Mouse (Mus musculus) small intestine, adult 2 months (tissue): ENCODE measurements around the gene Myl4. TPM values are rescaled to one million over a fixed set of nuclear protein-coding genes. Genes with fewer than 3 reads are reported as not detected.

Source experiments
- H3K27ac ChIP-seq: fragments of 200-500 bp; 2 replicates; pipeline ENCODE4 v1.5.1; 2012; ENCODE audit warnings: low read depth, low read length, control low read depth, inconsistent platforms; ENCODE audit not compliant: insufficient read depth
- H3K27me3 ChIP-seq: fragments of 200-500 bp; 2 replicates; pipeline ENCODE4 v1.6.1; 2012; ENCODE audit warnings: mild to moderate bottlenecking, moderate library complexity, low read length, inconsistent platforms; ENCODE audit not compliant: control insufficient read depth, insufficient read depth
- H3K36me3 ChIP-seq: fragments of 200-500 bp; 2 replicates; pipeline ENCODE4 v1.6.1; 2012; ENCODE audit warnings: mild to moderate bottlenecking, low read length, control low read depth, inconsistent platforms; ENCODE audit not compliant: control insufficient read depth, insufficient read depth
- H3K4me1 ChIP-seq: fragments of 200-500 bp; 2 replicates; pipeline ENCODE4 v1.6.1; 2012; ENCODE audit warnings: low read length, inconsistent platforms, mixed read lengths; ENCODE audit not compliant: control insufficient read depth, insufficient read depth, insufficient read length
- H3K4me3 ChIP-seq: fragments of 200-500 bp; 2 replicates; pipeline ENCODE4 v1.5.1; 2012; ENCODE audit warnings: low read depth, mild to moderate bottlenecking, control low read depth, inconsistent platforms, low read length, moderate library complexity
- CTCF ChIP-seq: fragments of 200-500 bp; IDR thresholded peaks from 2 replicates; pipeline ENCODE4 v1.5.1; 2012; ENCODE audit warnings: low read depth, mild to moderate bottlenecking, control low read depth, inconsistent platforms, low read length, moderate library complexity, mixed read lengths; ENCODE audit not compliant: insufficient replicate concordance, insufficient read length; ENCODE audit errors: extremely low read depth
- POLR2A ChIP-seq: fragments of 200-500 bp; IDR thresholded peaks from 2 replicates; pipeline ENCODE4 v1.6.1; 2012; ENCODE audit warnings: low read depth, mild to moderate bottlenecking, control low read depth, inconsistent platforms, low read length, moderate library complexity
- WGBS: fragments of 180-500 bp; shearing (Covaris S2); methylation state at CpG from one replicate; pipeline ENCODE4 v1.1.7; 2018; 5-methylcytosine and 5-hydroxymethylcytosine counted together
- polyA plus RNA-seq: library from polyadenylated mRNA; depleted of rRNA; stranded (reverse); fragments of >200 nt; gene quantifications from 2 replicates; pipeline ENCODE4 v1.2.3, GENCODE M21; 2012

Myl4 gene
- polyA plus RNA-seq, 1 experiment = 3.4 TPM

GRCm38 (mm10) chr11:104589570-104589969, 39.1 kb downstream of the Myl4 start:
- TF ChIP-seq CTCF = no peak
- no peak for TF ChIP-seq POLR2A
- Histone ChIP-seq H3K27ac (no peak overlapping the region), H3K27me3 (no peaks in the 10 kb centered on the region), H3K4me1 (no peaks in the 10 kb centered on the region), H3K36me3 (no peaks in the 10 kb centered on the region), H3K4me3 (no peak overlapping the region)
- 81% methylated on average over 1 of the region's 1 CpGs for WGBS

DNA sequence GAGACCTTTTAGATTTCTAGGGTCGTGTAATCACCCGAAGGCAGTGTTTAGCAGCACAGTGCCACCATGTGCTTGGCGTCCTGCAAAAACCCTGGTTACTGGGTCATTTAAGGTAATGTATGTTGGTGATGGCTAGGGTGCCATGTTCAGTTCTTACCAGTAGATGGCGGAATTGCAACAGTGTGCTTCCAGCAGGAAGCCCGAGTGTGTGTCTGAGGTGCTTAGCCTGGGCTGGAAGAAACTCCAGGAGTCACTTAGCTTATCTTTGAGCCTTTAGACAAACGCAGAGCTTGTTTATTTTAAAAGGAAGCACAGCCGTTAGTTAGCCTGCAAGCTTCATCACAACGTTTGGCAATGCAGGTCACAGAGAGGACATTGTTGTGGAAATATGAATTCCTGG, 39.7 kb downstream of the Myl4 start:
- WGBS = under 1% methylated on average over 8 of the region's 8 CpGs
- Histone ChIP-seq H3K36me3 (no peaks in the 10 kb centered on the region), H3K4me3 (no peak overlapping the region), H3K4me1 (no peaks in the 10 kb centered on the region), H3K27me3 (no peaks in the 10 kb centered on the region), H3K27ac (no peak overlapping the region)
- no peak for TF ChIP-seq POLR2A
- peak; percentile 92; the same call in 1 of the 2 replicates for TF ChIP-seq CTCF

DNA sequence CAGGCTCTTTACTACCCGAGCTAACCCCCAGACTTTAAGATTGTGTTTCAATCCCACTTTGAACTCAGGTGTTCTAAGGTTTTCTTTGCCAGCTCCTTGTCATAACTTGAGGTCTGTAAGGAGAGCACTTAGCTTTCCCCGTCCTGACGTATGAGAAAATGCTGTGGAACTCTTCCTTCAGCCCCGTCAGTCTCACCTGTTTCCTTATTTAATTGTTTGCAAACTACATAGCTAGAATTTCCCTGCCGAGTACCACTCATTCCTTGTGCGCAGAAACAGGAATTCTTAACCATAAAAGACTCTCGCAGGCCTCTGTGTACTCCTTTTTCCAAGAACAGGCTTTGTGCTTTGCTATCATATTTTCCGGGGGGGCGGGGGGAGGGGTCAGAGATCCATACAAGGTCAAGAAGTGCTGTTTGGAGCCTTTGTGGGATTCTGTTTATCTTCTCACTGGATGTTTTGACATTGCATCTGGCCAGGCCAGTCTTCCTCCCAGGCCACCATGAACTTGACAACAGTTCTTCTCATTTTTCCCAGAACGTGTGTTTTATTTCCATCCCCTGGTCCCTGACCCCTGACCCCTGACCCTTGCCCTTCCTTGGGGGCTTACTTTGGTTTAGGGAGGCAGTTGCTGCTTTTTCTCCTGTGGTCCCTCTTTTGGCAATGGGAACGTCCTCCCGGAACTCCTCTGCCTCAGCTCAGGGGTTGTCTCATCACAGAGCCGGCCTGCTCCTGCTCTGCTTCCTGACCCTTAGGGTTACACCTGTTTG, 41.8 kb downstream of the Myl4 start:
- Histone ChIP-seq H3K27ac (peak overlapping the region; percentile 53; the same call in 1 of the 2 replicates), H3K36me3 (no peaks in the 10 kb centered on the region), H3K27me3 (no peaks in the 10 kb centered on the region), H3K4me3 (no peak overlapping the region), H3K4me1 (no peaks in the 10 kb centered on the region)
- no peak for TF ChIP-seq POLR2A
- no peak for TF ChIP-seq CTCF
- 53% methylated on average over 13 of the region's 13 CpGs for WGBS

DNA sequence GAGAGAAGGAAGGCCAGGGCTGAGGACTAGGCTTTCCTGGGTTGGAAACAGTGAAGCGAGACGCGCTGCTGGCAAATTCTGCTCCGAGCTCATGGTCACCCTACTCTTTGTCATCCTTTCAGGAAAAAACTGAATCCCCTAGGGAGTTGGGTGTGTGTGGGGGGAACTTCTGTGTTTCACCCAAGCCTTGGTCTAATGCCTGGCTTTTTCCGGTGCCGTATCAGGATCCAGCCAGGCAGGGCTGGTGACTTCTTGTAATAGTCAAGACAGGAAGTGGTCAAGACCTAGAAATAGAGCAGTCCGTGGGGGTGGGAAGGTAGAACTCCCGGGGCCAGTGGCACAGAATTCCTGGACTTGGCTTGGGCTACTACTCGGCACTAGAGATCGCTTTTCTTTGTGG, 45.9 kb downstream of the Myl4 start:
- H3K36me3 ChIP-seq = no peaks in the 10 kb centered on the region
- no peak overlapping the region for H3K27ac ChIP-seq
- no peak overlapping the region for H3K4me3 ChIP-seq
- TF ChIP-seq POLR2A (no peak), CTCF (no peak)
- no peaks in the 10 kb centered on the region for H3K27me3 ChIP-seq
- H3K4me1 ChIP-seq = no peaks in the 10 kb centered on the region
- 69% methylated on average over 10 of the region's 10 CpGs for WGBS

GRCm38 (mm10) chr11:104599265-104599945, 48.9 kb downstream of the Myl4 start:
- TF ChIP-seq CTCF (no peak), POLR2A (no peak)
- WGBS = 77% methylated on average over 13 of the region's 13 CpGs
- Histone ChIP-seq H3K36me3 (no peaks in the 10 kb centered on the region), H3K27me3 (no peaks in the 10 kb centered on the region), H3K27ac (peak overlapping the region; percentile 13), H3K4me1 (no peaks in the 10 kb centered on the region), H3K4me3 (no peak overlapping the region)

GRCm38 (mm10) chr11:104600675-104601074, 50.2 kb downstream of the Myl4 start:
- no peaks in the 10 kb centered on the region for H3K27me3 ChIP-seq
- no peak overlapping the region for H3K4me3 ChIP-seq
- TF ChIP-seq CTCF (no peak), POLR2A (no peak)
- no peaks in the 10 kb centered on the region for H3K4me1 ChIP-seq
- 58% methylated on average over 4 of the region's 4 CpGs for WGBS
- H3K27ac ChIP-seq = no peak overlapping the region
- H3K36me3 ChIP-seq = no peaks in the 10 kb centered on the region

DNA sequence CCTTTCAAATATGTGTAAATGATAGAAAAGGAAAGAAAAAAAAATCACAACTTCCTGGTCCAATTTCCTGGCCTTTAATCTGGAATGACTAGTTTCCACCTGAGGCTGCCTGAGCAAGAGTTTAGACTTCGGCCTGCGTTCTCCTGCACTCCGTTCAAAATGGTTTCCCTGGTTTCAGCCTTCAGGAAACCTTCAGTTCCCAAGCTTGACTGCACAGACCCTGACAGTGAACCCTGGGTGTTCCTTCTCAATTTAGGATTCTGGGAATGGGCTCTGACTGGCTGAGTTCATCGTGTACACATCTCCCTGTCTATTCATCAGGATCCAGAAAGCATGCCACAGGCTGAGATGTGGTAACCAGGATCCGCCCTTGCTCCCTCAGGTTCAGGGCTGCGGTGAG, 53.7 kb downstream of the Myl4 start:
- no peak overlapping the region for H3K4me3 ChIP-seq
- WGBS = 57% methylated on average over 6 of the region's 6 CpGs
- no peaks in the 10 kb centered on the region for H3K36me3 ChIP-seq
- TF ChIP-seq CTCF (no peak), POLR2A (no peak)
- H3K27ac ChIP-seq = no peak overlapping the region
- no peaks in the 10 kb centered on the region for H3K4me1 ChIP-seq
- H3K27me3 ChIP-seq = peaks cover 14% of the 10 kb centered on the region
